Mouse (Mus musculus): ENCODE data around the gene Nsa2. TPM values are rescaled to one million over a fixed set of nuclear protein-coding genes. Genes with fewer than 3 reads are reported as not detected.

Nsa2 gene
- 55.5 and 63.0 TPM in 2 replicates for polyA plus RNA-seq (2015; fragmentation: Nextera tagmentation; extraction: Ambion mirVana)

GRCm38 (mm10) chr13:97137466-97138400 is at the start of gene Nsa2, which contains the start of gene Gfm2:
TSS of gene Nsa2 (minus strand) at chr13:97137937.
TSS of gene Gfm2 (plus strand) at chr13:97137937.
- no peaks in the 10 kb centered on the region for H3K9me3 ChIP-seq (replicated peaks)
- H3K4me2 ChIP-seq (replicated peaks) = peak within 1 kb of the TSS; percentile 57
- no peaks in the 10 kb centered on the region for H3K27me3 ChIP-seq
- H3K4me3 ChIP-seq (replicated peaks) = peak within 1 kb of the TSS; percentile 63
- ATAC-seq (ENCODE audit: insufficient number of reproducible peaks, low FRiP score, low TSS enrichment, low read depth) = peak; percentile 93
- peak within 1 kb of the TSS; percentile 57 for H3K9ac ChIP-seq
- H3K4me1 ChIP-seq = no peaks in the 10 kb centered on the region
- WGBS = under 1% methylated on average over 57 of the region's 57 CpGs
- peak within 1 kb of the TSS; percentile 75 for H3K27ac ChIP-seq (replicated peaks)
- peaks cover 16% of the 10 kb centered on the region for H3K36me3 ChIP-seq

GRCm38 (mm10) chr13:97186346-97186745 is 48.6 kb upstream of the Nsa2 start:
- no peak for ATAC-seq (ENCODE audit: insufficient number of reproducible peaks, low FRiP score, low TSS enrichment, low read depth)
- H3K9ac ChIP-seq = no peak overlapping the region

GRCm38 (mm10) chr13:97184656-97185055 is 46.9 kb upstream of the Nsa2 start:
- Histone ChIP-seq H3K27me3 (no peaks in the 10 kb centered on the region), H3K4me3 (replicated peaks) (no peak overlapping the region), H3K27ac (replicated peaks) (no peak overlapping the region), H3K4me1 (no peaks in the 10 kb centered on the region), H3K9ac (no peak overlapping the region), H3K4me2 (replicated peaks) (no peak overlapping the region), H3K9me3 (replicated peaks) (no peaks in the 10 kb centered on the region), H3K36me3 (peaks cover 29% of the 10 kb centered on the region; the same call in 1 of the 2 replicates)
- no peak for ATAC-seq (ENCODE audit: insufficient number of reproducible peaks, low FRiP score, low TSS enrichment, low read depth)
- 59% methylated on average over 5 of the region's 5 CpGs for WGBS

More at GRCm38 (mm10) chr13:97186346-97186745, 48.6 kb upstream of the Nsa2 start:
- H3K27ac ChIP-seq (replicated peaks) = no peak overlapping the region
- H3K4me2 ChIP-seq (replicated peaks) = no peak overlapping the region
- 80% methylated on average over 4 of the region's 4 CpGs for whole genome bisulfite sequencing
- no peaks in the 10 kb centered on the region for H3K27me3 ChIP-seq
- no peaks in the 10 kb centered on the region for H3K4me1 ChIP-seq
- no peaks in the 10 kb centered on the region for H3K9me3 ChIP-seq (replicated peaks)
- 0 out of 2 replicates have a peak, but pooled peaks cover 13% of the 10 kb centered on the region for H3K36me3 ChIP-seq
- H3K4me3 ChIP-seq (replicated peaks) = no peak overlapping the region

- no peak for ATAC-seq (ENCODE audit: insufficient number of reproducible peaks, low FRiP score, low TSS enrichment, low read depth)
- no peaks in the 10 kb centered on the region for H3K27me3 ChIP-seq
- H3K27ac ChIP-seq (replicated peaks) = no peak overlapping the region
- H3K9ac ChIP-seq = no peak overlapping the region
- H3K36me3 ChIP-seq = peaks cover 32% of the 10 kb centered on the region; the same call in 1 of the 2 replicates
- 98% methylated on average over 2 of the region's 2 CpGs for WGBS
- H3K4me3 ChIP-seq (replicated peaks) = no peak overlapping the region
- no peaks in the 10 kb centered on the region for H3K4me1 ChIP-seq
- H3K4me2 ChIP-seq (replicated peaks) = no peak overlapping the region
- no peaks in the 10 kb centered on the region for H3K9me3 ChIP-seq (replicated peaks)
Observed at GRCm38 (mm10) chr13:97184168-97184567, 46.4 kb upstream of the Nsa2 start.

GRCm38 (mm10) chr13:97182821-97183220 is 45.1 kb upstream of the Nsa2 start:
- Histone ChIP-seq H3K4me1 (no peaks in the 10 kb centered on the region), H3K36me3 (peaks cover 44% of the 10 kb centered on the region; the same call in 1 of the 2 replicates), H3K4me3 (replicated peaks) (no peak overlapping the region), H3K4me2 (replicated peaks) (no peak overlapping the region), H3K27ac (replicated peaks) (no peak overlapping the region), H3K9me3 (replicated peaks) (no peaks in the 10 kb centered on the region), H3K9ac (no peak overlapping the region), H3K27me3 (no peaks in the 10 kb centered on the region)
- 79% methylated on average over 4 of the region's 4 CpGs for WGBS
- ATAC-seq (ENCODE audit: insufficient number of reproducible peaks, low FRiP score, low TSS enrichment, low read depth) = no peak

GRCm38 (mm10) chr13:97180113-97180828 is 42.5 kb upstream of the Nsa2 start:
- Histone ChIP-seq H3K4me1 (no peaks in the 10 kb centered on the region), H3K4me2 (replicated peaks) (no peak overlapping the region), H3K9me3 (replicated peaks) (no peaks in the 10 kb centered on the region), H3K4me3 (replicated peaks) (no peak overlapping the region), H3K27me3 (no peaks in the 10 kb centered on the region), H3K27ac (replicated peaks) (no peak overlapping the region), H3K9ac (no peak overlapping the region), H3K36me3 (peaks cover 61% of the 10 kb centered on the region)
- 75% methylated on average over 6 of the region's 6 CpGs for WGBS
- ATAC-seq (ENCODE audit: insufficient number of reproducible peaks, low FRiP score, low TSS enrichment, low read depth) = no peak

- no peak overlapping the region for H3K4me2 ChIP-seq (replicated peaks)
- ATAC-seq (ENCODE audit: insufficient number of reproducible peaks, low FRiP score, low TSS enrichment, low read depth) = no peak
- H3K36me3 ChIP-seq = peaks cover 74% of the 10 kb centered on the region
- WGBS = 76% methylated on average over 7 of the region's 7 CpGs
- no peak overlapping the region for H3K27ac ChIP-seq (replicated peaks)
- no peak overlapping the region for H3K9ac ChIP-seq
- no peaks in the 10 kb centered on the region for H3K27me3 ChIP-seq
- H3K4me1 ChIP-seq = no peaks in the 10 kb centered on the region
- no peak overlapping the region for H3K4me3 ChIP-seq (replicated peaks)
- H3K9me3 ChIP-seq (replicated peaks) = no peaks in the 10 kb centered on the region
Observed at GRCm38 (mm10) chr13:97178943-97179342, 41.2 kb upstream of the Nsa2 start.

GRCm38 (mm10) chr13:97176731-97177130 is 39.0 kb upstream of the Nsa2 start:
- H3K4me1 ChIP-seq = no peaks in the 10 kb centered on the region
- H3K27ac ChIP-seq (replicated peaks) = no peak overlapping the region
- WGBS = 86% methylated on average over 5 of the region's 5 CpGs
- no peaks in the 10 kb centered on the region for H3K9me3 ChIP-seq (replicated peaks)
- no peaks in the 10 kb centered on the region for H3K27me3 ChIP-seq
- no peak overlapping the region for H3K4me2 ChIP-seq (replicated peaks)
- no peak overlapping the region for H3K4me3 ChIP-seq (replicated peaks)
- no peak for ATAC-seq (ENCODE audit: insufficient number of reproducible peaks, low FRiP score, low TSS enrichment, low read depth)
- H3K9ac ChIP-seq = no peak overlapping the region
- peaks cover 83% of the 10 kb centered on the region for H3K36me3 ChIP-seq

- H3K4me2 ChIP-seq (replicated peaks) = no peak overlapping the region
- H3K4me1 ChIP-seq = no peaks in the 10 kb centered on the region
- no peak overlapping the region for H3K27ac ChIP-seq (replicated peaks)
- no peaks in the 10 kb centered on the region for H3K9me3 ChIP-seq (replicated peaks)
- no peak for ATAC-seq (ENCODE audit: insufficient number of reproducible peaks, low FRiP score, low TSS enrichment, low read depth)
- peaks cover 79% of the 10 kb centered on the region for H3K36me3 ChIP-seq
- WGBS = 87% methylated on average over 10 of the region's 10 CpGs
- no peak overlapping the region for H3K9ac ChIP-seq
- H3K27me3 ChIP-seq = no peaks in the 10 kb centered on the region
- H3K4me3 ChIP-seq (replicated peaks) = no peak overlapping the region
Observed at GRCm38 (mm10) chr13:97175520-97176264, 38.0 kb upstream of the Nsa2 start.

GRCm38 (mm10) chr13:97145834-97146233 is 8.1 kb upstream of the Nsa2 start:
- no peaks in the 10 kb centered on the region for H3K9me3 ChIP-seq (replicated peaks)
- no peak for ATAC-seq (ENCODE audit: insufficient number of reproducible peaks, low FRiP score, low TSS enrichment, low read depth)
- no peak overlapping the region for H3K27ac ChIP-seq (replicated peaks)
- H3K27me3 ChIP-seq = no peaks in the 10 kb centered on the region
- H3K36me3 ChIP-seq = peaks cover 45% of the 10 kb centered on the region
- no peaks in the 10 kb centered on the region for H3K4me1 ChIP-seq
- no peak overlapping the region for H3K9ac ChIP-seq
- no peak overlapping the region for H3K4me2 ChIP-seq (replicated peaks)
- H3K4me3 ChIP-seq (replicated peaks) = no peak overlapping the region
- WGBS = 61% methylated on average over 4 of the region's 4 CpGs

GRCm38 (mm10) chr13:97142321-97142720 is 4.6 kb upstream of the Nsa2 start:
- no peaks in the 10 kb centered on the region for H3K9me3 ChIP-seq (replicated peaks)
- H3K27ac ChIP-seq (replicated peaks) = no peak overlapping the region
- H3K9ac ChIP-seq = no peak overlapping the region
- peaks cover 23% of the 10 kb centered on the region for H3K36me3 ChIP-seq
- no peak overlapping the region for H3K4me2 ChIP-seq (replicated peaks)
- H3K27me3 ChIP-seq = no peaks in the 10 kb centered on the region
- no peak overlapping the region for H3K4me3 ChIP-seq (replicated peaks)
- WGBS = 72% methylated on average over 7 of the region's 7 CpGs
- ATAC-seq (ENCODE audit: insufficient number of reproducible peaks, low FRiP score, low TSS enrichment, low read depth) = no peak
- no peaks in the 10 kb centered on the region for H3K4me1 ChIP-seq
